Mouse (Mus musculus) testis, adult 2 months (tissue): Measurements from ENCODE around the gene Kif5a.

ENCODE experiments used
- CTCF ChIP-seq: fragments of 200-500 bp; IDR thresholded peaks from 2 replicates; pipeline ENCODE4 v1.5.1; 2012; ENCODE audit warnings: low read depth, mild to moderate bottlenecking, inconsistent platforms, low read length, moderate library complexity; ENCODE audit not compliant: control insufficient read depth, insufficient read depth, insufficient replicate concordance
- POLR2A ChIP-seq: fragments of 200-500 bp; IDR thresholded peaks from 2 replicates; pipeline ENCODE4 v1.6.1; 2012; ENCODE audit warnings: low read depth, mild to moderate bottlenecking, inconsistent platforms, low read length, moderate library complexity; ENCODE audit not compliant: control insufficient read depth

DNA sequence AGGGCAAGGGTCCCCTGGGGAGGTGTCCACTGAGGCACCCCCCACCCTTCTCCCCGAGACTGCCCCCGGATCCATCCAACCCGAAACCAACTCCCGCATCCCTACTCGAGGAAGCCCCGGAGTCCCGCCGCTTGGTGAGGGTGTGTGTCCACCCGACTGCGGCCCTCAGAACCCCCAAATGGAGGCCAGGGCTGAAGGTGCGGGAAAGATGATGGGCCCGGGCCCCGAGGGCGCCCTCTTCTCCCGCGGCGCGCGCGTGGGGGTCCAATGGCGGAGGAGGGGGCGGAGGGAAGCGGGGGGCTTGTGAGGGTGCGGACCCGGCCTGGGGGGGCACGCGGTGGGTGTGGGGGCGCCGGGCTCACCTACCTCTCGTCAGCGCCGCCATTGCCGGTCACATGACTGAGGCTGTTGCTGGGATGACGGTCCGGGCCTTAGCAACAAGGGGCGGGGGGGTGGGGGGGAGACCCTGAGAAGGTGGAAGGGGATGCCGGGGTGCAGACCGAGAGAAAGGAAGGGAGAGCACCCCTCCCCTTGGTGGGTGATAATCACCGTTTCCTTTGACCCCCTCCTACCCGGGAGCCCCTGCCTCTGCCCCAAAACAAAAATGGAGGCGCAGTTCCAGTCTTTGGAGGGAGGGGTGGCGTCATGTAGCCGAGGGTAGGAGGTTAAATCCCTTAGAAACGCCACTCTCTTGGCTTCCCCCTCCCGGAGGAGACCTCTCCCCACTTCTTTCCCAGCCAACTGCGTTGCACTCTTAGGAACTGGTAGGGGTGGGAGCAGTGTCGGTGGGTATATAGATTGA lies 67.6 kb downstream of the Kif5a start, which contains the start of gene Dtx3:
- no peak for TF ChIP-seq CTCF
- TF ChIP-seq POLR2A, result no peak
